Mouse (Mus musculus) regulatory T cell (primary cell): Measurements from ENCODE around the gene Orai1.
"Not testable (repeated sequence)": the region's sequence is repeated elsewhere in the genome, so short reads cannot be mapped to it uniquely, and the experiment has no call there.

Source experiments
- in situ Hi-C: fragments of 300-600 bp; cut with MboI, MseI; formaldehyde crosslinking; loops from one replicate; pipeline ENCODE4 v1.15.1; 2025; ENCODE audit warnings: high pct_unique_total_duplicates

The Orai1 gene

DNA sequence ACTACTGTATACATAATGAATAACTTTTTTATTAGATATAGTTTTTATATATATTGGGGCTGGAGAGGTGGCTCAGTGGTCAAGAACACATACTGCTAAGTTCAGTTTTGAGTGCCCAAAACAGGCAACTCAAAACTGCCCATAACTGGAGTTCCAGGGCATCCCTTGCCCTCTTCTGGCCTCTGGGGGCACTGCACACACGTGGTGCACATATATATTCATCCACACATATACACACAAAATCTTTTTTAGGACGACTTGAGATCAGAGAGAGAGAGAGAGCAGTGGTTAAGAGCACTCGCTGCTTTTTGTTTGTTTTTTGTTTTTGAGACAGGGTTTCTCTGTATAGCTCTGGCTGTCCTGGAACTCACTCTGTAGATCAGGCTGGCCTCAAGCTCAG is 16.4 kb downstream of the Orai1 start:
- in situ Hi-C loops = no loop called here

DNA sequence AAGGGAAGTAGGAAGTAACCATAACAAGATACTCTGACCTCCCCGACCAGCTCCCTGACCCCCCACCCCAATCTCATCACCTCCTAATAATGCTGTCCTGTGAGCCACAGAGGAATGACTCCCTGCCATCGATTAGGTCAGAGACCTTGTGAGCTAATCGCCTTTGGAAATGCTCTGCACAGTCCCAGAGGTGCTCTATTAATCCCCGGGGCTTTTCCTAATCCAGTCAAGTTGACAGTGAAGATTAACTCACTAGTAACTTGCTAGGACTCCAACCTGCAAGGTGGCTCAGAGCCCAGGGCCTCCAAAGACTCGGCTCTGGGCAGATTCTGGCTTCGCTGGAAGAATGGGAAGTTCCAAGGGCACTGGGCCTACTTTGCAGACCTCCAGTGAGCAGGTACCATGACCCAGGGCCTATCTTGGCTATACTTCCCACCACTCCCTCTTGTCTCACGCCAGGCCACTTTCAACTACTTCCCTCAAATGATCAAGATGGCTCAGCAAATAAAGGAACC is 18.8 kb downstream of the Orai1 start:
- in situ Hi-C loops = no loop called here

DNA sequence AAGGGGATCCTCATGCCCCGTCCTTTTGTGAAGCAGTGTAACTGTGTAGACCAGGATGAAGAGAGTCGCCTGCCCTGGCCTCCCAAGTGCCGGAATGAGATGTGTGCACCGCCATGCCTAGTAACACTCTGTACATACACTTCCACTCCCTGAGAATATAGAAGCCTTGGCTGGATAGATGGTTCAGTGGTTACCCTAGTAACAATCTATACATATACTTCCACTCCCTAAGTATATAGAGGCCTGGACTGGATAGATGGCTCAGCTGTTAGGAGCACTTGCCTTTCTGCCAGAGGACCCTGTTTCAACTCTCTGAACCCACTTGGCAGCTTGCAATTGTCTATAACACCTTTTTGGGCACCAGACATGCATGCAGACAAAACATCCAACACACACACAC is 20.2 kb downstream of the Orai1 start:
- in situ Hi-C loops = no loop called here

DNA sequence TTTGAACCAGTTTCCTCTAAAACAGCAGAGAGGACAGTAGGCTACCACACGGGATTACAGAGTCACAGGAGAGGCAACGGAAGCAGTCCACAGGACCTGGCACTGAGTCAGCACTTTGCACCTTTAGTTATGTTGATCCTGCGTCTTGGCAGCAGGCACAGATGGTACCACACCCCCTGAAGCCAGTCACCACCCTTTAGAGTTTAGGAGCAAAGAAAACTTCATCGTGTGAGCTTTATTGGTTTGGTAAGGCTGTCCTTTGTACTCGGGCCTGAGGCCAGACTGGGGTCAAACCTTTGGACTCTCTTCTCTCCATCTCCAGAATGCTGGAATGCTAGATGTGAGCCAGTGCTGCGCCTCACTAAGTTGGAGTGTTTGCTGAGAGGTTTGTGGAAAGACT is 20.7 kb downstream of the Orai1 start:
- in situ Hi-C loops = no loop called here

DNA sequence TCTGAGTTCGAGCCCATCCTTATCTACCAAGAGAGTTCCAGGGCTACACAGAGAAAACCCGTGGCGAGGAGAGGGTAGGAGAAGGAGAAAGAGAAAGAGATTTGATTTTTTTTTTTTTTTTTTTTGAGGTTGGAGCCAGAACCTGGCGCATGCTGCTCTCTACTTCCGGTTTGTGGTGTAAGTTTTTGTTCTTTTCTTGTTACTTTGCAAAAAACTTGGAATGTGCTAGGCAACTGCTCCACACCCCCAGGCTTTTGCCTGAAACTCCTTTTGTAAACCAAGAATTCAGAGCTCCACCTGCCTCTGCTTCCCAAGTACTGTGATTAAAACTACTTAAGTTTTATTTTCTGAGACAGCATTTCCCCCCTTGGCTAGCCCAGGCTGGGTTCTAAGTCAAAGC is 23.2 kb downstream of the Orai1 start:
- in situ Hi-C loops = no loop called here

DNA sequence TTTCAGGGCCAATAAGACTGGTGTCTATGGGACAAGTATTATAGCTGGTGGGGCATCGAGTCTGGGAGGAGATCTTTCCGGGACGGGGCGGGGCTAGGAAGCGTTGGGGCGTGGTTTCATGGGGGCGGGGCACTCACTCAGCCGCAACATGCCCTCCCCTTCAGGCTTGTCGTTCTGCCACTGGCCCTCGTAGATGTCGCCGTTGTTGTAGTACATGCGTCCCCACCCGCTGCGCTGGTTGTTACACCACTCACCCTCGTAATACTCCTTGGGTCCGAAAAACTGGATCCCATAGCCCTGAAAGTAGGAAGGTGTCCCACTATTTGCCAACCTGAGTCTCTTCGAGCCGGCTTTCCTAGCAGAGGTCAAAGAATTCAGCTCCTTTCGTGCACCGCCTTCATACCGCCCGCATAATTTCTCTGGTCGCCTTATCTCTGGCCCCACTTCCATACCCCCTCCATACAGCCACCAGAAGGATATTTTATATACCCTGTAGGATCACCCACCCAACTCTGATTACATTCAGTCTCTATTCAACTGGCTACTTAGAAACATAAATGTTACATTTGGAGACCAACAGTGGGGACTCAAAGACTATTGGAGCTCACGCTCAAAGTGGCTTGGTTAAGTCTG is 24.4 kb downstream of the Orai1 start:
- in situ Hi-C loops = no loop called here

DNA sequence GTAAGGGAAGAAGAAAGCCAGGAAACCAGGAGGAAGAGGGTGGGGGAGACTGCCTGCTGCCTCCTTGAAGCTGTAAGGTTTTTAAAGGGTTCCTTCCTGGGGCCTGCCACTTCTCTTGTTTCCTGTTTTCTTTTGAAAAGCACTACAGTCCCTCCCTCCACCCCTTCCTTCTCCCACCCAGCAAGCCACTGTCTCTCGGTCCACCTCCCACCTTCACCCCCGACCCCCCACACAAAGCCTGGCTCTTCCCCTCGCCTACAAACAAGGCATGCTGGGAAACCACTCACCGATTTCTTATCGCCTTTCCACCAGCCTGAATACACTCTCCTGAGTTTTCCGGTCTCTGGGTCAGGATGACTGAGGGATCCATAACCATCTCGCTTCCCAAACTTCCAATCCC is 25.9 kb downstream of the Orai1 start:
- in situ Hi-C loops = no loop called here

DNA sequence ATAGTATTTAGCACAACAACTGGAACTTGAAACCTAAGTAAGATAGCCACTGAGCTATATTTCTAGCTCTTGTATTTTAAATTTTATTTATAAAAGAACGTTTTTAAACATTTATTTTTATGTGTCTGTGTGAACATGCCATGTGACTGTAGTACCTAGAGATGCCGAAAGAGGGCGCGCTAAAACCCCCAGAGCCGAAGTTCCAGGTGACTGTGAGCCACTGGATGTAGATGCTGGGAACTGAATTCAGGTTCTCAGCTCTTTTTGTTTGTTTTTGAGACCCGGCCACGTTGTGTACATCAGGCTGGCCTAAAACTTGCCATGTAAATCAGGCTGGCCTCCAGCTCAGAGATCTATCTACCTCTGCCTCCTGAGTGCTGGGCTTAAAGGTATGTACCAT is 29.0 kb downstream of the Orai1 start:
- in situ Hi-C loops = no loop called here

DNA sequence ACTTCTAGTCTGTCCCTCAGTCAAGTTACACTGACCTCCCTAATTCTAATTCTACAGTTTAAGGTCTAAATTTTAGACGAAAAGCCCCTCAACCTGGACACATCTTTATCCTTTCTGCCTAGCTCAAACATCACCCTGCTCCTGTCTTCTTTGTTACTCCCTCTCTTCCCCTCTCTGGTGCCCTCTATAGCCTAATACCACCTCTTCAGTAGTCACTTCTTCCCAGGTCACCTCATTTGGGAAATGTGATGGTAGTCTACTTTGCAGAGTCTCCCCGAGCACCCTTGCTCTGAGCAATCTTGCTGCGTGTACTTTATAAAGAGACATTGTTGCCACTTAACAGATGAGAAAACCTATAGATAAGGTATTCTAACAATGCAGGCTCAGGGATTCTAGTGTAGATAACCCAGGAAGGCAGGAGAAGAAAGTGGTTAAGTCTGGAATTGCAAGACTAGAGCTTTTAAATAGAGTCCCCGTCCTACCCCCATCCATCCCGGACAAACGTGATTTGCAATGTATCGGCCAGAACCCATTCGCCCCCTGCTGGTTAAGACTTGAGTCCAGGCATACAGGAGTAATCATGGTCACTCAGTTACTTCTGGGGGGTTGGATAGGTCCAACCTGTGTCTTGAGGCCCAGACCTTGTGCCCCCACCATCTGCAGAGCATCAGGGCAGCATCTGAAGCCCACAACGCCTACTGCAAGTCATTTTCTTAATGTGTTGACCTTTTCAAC is 30.9 kb downstream of the Orai1 start:
- in situ Hi-C loops = loop anchor here (5.0 kb wide), 2 partner anchors 33 to 78 kb away; no protein-coding TSS in a partner anchor

DNA sequence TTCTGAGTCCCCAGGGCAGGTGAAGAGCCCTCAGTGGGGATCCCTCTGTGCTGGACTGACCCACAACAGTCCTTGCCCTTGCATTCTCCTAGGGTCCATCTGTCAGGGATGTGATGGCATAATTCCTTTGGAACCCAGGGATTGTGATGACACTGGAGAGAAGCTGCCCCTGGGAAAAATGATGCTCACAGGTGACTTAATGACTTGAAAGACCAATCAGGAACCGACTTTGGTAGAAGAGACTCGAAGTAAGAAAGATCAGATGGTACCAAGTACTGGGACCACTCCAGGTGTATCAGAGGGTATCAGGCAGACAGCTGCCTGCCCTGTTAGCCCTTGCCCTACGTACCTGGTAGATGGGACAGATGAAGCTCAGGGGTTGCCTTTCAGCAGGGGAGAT is 32.0 kb downstream of the Orai1 start, which contains the start of gene Morn3:
Morn3 (minus strand) TSS at position 101 of the 400 bp plus-strand sequence.
- in situ Hi-C loops = loop anchor here (5.0 kb wide), 2 partner anchors 35 to 80 kb away; no protein-coding TSS in a partner anchor

DNA sequence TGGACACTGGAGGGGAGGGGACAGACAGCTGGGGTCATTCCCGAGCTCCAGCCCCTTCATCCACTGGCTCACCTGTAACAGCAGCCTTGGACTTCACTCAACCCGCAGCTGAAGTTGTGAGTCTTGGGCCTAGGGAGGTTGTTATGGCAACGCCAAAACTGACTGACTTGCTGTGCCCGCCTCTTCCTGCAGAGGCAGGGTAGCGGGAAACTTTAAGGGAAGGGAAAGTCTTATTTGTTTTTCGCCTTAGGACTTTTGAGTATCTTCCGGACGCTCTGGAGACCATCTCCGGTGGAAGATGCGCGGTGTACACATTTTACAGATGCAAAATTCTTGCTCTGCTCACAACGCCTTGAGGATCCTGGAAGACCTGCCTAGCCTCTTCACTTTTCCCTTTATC is 34.4 kb downstream of the Orai1 start:
- in situ Hi-C loops = loop anchor here (5.0 kb wide), 2 partner anchors 37 to 82 kb away; no protein-coding TSS in a partner anchor

DNA sequence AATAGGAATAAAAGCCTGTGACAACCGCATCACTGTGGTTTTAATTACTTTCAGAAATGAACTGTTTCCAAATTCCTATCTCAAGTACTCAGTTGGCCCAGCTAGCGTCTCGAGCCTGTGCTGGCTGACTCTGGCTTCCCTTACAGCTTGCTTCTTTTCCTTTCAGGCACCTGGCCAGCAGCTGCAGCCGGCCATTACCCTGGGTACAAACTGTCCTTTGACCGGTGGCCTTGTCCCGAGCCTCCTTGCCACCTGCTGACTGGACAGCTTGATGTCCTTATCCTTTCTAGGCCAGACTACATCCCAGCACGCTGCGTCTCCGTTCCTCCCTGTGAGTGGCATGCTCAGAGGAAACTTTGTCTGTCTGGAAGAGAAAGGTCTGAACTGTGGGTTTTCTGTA is 36.0 kb downstream of the Orai1 start:
- in situ Hi-C loops = no loop called here

DNA sequence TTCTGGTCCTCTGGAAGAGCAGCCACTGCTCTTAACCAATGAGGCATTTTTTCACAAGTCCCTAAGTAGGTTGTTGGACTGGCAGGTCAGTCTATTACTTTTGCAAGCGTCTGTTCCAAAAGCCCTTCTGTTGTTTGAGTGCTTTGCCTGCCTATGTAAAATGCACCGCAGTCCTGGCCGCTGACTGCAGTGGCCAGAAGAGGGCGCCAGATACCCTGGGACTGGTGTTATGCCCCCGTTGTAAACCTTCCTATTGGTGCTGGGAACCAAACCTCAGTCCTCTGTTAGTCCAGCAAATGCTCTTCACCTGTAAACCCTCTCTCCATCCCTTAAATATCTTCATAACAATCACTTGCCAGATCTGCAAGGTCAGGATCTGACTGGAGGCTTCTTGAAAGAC is 36.9 kb downstream of the Orai1 start:
- in situ Hi-C loops = no loop called here

DNA sequence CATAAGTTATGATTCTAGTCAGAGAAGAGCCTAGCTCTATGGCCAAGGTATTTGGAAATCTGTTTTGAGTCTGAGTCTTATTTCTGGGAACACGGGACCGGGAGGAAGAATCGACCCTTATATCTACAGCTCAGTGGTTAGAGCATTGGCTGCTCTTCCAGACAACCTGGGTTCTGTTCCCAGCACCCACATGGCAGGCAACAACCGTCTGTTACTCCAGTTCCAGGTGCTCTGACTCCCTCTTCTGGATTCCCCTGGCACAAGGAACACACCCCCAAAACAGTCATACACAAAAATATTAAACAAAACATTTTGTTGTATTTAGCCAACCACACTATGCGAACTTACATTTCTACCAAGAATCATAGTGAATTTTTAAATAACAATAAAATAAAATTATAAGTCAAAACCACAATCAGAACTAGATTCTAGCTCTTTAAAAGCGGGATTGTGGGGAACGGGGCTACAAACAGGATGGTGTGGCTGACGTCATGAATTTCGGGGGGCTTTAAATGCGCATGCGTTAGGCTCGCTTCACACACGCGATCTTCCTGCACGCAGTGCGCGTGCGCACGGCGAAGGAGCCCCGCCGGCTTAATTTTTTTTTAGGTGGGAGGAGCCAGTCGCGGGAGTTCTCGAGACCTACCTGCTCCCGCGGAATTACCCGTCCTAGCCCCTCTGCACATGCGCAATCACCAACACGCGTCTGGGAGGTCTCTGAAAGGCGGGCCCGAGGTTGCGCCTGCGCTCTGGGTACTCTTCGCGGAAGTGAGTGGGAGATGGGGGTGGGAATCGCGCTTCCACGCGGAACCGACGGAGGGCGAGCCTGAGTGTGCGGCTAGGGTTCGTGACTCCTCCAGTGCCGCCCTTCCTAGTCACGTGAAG is 42.7 kb downstream of the Orai1 start:
- in situ Hi-C loops = no loop called here

DNA sequence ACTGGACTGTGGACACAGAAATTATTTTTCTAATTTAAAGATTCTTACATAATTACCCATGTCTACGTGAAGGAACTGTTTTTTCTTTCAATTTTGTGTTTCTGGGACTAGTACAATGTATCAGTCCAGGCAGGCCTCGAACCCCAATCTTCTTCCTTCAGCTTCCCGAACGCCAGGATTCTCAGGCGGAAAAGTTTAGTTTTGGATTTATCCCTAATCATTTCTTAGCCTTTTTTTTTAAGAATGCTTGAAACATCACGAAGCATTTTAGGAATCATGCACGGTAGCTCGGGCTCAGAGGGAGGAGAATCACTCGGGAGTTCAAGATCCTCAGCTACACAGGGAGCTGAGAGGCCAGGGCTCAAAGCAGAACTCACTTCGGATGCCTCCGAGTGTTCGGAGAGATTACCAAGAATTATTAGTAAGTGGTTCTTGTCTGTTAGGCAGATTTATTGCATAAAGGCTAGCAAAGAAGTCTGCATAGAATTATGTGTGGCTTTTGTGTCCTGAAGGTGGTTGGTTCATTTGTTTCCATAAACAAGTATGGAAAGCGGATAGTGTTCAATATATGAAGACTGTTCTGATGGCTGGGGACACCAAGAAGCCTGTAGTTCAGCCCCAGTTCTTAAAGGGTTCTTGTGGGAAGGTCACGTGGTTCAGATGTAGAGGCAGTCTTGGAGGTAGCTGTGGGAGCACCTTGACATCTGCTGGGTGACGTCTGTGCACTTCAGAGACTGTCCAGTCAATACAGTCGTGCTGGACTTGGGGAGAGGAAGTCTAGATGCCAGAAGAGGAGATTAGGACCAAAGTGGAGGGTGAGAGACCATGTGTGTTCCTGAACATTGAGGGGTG is 43.6 kb downstream of the Orai1 start:
- in situ Hi-C loops = no loop called here

DNA sequence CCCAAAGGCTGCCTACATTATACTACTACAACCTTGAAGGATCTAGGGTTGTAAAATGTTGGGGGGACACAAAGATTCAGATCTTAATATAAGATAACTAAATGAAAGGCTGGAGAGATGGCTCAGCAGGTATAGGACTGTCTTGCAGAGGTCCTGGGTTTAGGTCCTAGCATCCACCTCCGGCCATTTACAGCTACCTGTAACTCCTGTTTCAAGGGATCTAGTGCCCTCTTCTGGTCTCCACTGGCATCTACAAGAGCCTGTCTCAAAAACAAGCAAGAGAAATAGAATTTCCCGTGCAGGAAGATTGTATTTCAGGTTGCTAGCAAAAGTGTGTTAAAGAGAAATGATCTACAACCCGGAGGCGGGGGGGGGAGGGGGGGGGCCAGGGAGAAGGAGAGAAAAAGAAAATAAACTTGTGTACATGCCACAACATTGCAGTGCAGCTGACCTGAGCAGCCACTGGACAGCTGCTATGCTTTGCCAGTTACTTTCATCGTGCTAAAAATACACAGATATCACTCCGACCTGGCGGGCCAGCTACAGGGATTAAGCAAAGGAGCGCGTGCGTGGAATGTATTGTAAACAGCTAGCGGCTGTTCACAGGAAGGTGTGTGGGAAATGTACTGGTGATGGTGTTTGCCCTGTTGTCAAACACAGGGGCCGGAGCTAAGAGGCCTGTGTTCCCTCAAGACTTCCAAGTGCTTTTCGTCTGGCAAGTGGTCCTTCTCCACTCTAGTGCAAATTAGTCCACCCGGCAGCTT is 45.1 kb downstream of the Orai1 start:
- in situ Hi-C loops = no loop called here

DNA sequence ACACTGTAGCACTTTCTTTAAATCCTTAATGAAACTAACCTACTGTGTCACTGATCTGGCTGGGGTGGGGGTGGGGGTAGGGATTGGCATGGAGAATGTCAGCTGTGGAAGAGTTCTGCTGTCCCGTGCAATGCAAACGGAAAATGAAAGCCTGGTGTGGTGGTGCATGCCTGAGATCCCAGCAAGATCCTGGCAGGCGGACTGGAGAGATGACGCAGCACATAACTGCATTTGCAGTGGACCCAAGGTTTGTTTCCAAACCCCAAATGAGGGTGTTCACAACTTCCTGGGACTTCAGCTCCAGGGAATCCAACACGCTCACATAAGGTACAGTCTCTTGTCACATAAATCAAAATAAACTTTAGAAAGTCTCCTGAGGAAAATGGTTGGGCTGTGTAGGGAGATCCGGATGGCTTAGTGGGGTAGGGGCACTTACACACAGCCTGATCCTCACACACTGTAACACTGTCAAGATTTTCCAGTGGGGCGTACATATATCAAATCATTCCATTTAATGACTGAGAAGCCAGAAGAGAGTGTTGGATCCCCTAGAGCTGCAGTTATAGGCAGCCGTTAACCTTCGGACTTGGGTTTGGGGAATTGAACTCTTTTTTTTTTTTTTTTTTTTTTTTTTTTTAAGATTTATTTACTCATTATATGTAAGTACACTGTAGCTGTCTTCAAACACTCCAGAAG is 46.0 kb downstream of the Orai1 start:
- in situ Hi-C loops = no loop called here

DNA sequence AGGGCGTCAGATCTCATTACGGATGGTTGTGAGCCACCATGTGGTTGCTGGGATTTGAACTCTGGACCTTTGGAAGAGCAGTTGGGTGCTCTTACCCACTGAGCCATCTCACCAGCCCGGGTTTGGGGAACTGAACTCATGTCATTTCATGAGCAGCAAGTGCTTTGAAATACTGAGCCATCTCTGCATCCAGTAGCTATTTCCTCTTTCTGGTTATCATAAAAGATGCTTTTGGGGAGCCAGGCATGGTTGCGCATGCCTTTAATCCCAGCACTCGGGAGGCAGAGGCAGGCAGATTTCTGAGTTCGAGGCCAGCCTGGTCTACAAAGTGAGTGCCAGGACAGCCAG is 46.5 kb downstream of the Orai1 start:
- in situ Hi-C loops = not testable (repeated sequence)

DNA sequence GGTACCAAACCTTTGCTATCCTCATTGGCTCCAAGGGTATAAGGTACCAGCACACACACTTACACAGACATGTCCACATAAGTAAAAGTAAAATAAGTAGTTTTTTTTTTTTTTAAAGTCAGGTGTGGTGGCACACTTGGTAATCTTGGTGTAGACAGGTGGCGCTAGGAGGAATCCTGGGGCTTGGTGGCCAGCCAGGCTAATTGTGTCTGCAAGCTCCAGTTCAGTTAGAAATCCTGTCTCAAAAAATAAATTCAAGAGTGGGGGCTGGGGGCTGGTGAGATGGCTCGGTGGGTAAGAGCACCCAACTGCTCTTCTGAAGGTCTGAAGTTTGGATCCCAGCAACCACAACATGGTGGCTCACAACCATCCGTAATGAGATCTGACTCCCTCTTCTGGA is 48.3 kb downstream of the Orai1 start:
- in situ Hi-C loops = no loop called here

DNA sequence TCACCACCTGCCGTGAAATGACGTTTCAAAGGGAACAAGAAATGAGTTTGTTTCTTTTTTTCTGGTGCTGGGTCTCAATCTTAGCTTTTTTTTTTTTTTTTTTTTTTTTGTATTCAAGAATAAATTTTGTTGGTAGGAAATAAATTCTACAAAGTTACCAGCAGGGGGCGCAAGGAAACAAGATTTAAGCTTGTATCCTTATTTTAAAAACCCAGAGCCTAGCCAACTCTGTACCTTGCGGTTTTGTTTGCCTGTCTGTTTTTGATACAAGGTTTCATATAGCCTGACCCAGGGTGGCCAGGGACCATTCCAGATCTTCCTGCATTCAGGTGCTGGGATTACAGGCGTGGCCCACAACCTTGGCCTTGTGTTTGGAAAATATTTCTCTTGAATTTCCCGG is 49.3 kb downstream of the Orai1 start:
- in situ Hi-C loops = no loop called here
